Mouse (Mus musculus): ENCODE results near the gene Cntn6.

Cntn6 gene

GRCm38 (mm10) chr6:104492490-104493431, at the start of gene Cntn6:
Gene Cntn6 (plus strand): TSS chr6:104492790.
- DNase-seq (ENCODE audit: low spot score in 2 of 2), result no peak

GRCm38 (mm10) chr6:104443731-104444130, 48.9 kb upstream of the Cntn6 start:
- no peak for DNase-seq (ENCODE audit: low spot score in 2 of 2)

- no peak for DNase-seq (ENCODE audit: low spot score in 2 of 2)
These were observed 21.9 kb upstream of the Cntn6 start for GRCm38 (mm10) chr6:104470706-104471105.

DNA sequence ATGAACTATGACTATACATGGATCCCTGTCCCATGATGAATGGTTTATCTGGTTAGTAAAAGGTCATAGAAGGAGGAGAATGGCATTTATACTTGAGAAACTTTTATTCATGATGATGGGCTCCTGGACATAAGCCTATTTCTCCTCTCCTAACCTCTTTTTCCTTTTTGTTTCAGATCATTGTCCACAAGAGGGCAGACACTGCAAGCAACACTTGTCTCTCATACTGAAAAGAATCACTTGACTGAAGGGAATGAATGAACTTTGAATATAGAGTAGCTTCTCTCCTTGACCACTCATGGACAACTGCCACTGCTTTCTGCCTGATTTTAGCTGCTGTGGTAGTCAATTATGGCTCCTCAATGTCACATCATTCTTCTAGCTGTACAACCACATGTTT, 13.3 kb upstream of the Cntn6 start:
- DNase-seq (ENCODE audit: low spot score in 2 of 2), result no peak

DNA sequence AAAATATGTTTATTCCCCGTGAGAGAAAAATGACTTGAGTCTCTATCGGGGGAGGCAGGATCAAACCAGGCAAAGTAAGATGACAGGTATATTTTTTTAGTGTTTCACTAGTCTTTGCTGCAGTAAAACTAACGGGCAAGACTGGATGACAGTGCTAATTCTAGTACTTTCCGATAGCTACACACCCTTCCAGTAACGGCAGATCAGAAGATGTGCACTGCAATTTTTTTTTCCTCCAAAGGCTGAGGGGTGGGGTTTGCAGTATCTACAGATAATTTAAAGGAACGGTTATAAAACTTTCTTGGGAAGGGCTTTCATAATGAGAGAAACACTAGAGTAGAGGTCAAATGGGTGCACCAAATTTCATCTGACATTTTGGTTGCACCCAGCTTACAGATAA, 869 bp downstream of the Cntn6 start:
- DNase-seq (ENCODE audit: low spot score in 2 of 2), result no peak

DNA sequence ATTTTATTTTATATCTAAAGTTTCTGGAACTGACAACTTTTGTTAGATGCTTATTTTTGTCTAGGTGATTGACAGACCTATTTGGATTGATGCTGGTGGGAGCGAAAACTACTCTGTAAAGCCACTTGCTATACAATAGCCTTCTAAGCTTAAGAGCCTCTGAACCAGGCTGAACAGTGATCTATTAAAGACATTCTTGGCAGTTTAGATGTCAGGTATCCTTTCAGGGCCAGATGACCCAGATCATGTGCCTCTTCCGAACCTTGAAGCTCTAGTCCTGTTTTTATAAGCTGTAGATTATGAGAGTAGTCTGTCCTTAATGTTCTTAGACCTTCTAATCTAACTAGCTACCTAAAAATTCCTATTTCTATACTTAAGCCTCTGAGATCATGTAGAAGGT, 3.2 kb downstream of the Cntn6 start:
- DNase-seq (ENCODE audit: low spot score in 2 of 2), result no peak

DNA sequence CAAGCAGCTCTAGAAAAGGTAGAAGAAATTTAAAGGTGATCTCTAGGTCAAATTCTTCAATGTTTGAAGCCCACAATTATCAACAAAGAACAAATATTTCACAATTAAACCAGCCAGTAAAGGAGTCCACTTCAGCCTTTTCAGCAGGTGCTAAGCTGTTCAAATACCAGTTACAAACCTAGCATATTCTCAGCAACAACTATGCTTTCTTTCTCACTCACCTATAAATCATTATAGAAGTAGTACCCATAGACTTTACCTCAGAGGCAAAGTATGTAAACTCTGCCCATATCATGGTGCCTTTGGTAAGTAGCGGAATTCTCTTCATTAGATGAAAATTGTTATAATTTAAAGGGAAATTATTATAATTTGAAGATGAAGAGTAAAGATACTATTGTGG, 71.4 kb downstream of the Cntn6 start:
- DNase-seq (ENCODE audit: low spot score in 2 of 2), result no peak

DNA sequence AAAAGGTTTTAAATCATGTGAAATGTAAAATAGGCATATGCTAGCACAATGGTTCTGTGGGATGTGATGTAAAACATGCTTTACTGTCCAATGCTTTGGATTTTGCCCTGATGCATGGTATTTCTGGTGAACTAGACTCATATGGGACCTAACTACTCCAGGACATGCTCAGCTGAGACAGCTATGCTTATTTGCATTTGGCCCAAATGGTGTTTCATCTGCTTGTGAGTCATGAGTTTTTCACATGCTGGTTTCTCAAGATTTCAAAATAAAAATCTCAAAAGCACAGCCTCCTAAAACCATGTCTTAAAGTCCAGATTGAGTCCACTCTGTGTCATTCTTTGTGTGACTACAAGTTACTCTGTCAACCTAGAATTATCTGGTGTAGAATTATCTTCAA, 77.0 kb downstream of the Cntn6 start:
- no peak for DNase-seq (ENCODE audit: low spot score in 2 of 2)

DNA sequence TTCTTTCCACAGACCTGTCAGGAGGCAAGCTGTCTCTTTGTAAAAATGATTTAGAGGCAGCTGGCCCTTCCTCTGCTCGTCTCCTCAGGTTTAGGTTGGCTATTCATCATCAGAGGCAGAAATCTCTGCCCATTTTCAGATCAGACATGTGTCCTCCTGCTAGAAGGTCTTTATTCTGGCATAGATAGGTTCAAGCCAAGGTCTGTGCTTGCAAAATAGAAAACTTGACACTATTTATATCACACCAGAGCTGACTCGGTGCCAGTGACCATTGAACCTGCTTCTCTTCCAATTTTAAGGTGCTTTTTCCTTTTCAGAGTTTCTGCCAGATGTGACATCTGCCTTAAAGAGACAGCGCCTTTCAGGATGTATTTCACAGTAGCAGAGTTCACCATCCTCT, 95.4 kb downstream of the Cntn6 start:
- DNase-seq (ENCODE audit: low spot score in 2 of 2), result no peak

- DNase-seq (ENCODE audit: low spot score in 2 of 2), result no peak
These were observed 108.3 kb downstream of the Cntn6 start for GRCm38 (mm10) chr6:104600838-104601397.

- DNase-seq (ENCODE audit: low spot score in 2 of 2), result no peak
These were observed 110.3 kb downstream of the Cntn6 start for GRCm38 (mm10) chr6:104602894-104603293.

GRCm38 (mm10) chr6:104603371-104603770, 110.8 kb downstream of the Cntn6 start:
- DNase-seq (ENCODE audit: low spot score in 2 of 2), result no peak

- DNase-seq (ENCODE audit: low spot score in 2 of 2), result no peak
These were observed 112.6 kb downstream of the Cntn6 start for GRCm38 (mm10) chr6:104605214-104605613.

- no peak for DNase-seq (ENCODE audit: low spot score in 2 of 2)
These were observed 160.9 kb downstream of the Cntn6 start for GRCm38 (mm10) chr6:104653518-104653917.

GRCm38 (mm10) chr6:104668701-104669100, 176.1 kb downstream of the Cntn6 start:
- no peak for DNase-seq (ENCODE audit: low spot score in 2 of 2)

GRCm38 (mm10) chr6:104674249-104674648, 181.7 kb downstream of the Cntn6 start:
- no peak for DNase-seq (ENCODE audit: low spot score in 2 of 2)

DNA sequence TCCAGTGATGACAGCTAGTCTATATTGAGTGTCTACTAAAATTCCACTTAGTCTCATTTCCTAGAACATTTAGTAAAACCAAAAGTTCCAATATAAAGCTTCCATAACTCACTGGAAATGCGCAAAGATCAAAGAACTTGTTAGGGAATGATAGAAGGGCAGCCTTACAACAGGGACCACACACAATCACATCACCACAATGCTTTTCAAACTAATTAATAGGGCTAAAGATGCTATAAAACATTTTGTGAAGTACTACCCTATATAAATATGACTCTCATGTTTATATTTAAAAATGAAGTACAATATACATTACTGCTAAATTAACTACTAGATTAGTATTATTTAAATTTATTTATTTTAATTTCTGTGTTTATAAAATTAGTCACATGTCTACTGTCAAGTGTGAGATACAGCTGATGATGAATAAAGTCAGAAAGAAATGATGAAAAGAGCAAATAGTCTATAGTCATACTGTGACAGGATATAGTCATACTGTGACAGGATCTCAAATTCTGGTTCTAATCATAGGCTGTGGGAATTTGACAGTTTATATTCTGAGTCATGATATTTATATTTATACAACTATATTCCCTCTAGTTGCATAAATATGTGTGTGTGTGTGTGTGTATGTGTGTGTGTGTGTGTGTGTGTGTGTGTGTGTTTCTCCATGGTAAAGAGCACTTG, 187.4 kb downstream of the Cntn6 start:
- no peak for DNase-seq (ENCODE audit: low spot score in 2 of 2)

DNA sequence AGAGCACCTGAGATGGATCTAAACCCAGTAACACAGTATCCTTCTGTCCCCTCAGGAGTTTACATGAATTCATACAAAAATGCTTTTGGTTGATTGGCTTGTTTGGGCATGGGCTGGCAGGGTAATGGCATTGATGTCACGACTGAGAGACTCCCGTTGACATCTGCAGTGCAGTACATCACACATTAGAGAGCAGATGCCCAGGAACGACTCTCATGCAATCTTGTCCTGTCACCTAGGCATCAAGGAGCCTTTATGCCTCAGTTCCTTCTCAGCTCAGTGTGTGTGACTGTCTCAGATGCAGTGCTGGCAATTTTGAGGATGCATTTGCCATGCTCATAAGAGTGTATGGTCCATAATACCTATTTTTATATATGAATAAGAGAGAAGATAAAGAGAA, 195.4 kb downstream of the Cntn6 start:
- DNase-seq (ENCODE audit: low spot score in 2 of 2), result no peak

DNA sequence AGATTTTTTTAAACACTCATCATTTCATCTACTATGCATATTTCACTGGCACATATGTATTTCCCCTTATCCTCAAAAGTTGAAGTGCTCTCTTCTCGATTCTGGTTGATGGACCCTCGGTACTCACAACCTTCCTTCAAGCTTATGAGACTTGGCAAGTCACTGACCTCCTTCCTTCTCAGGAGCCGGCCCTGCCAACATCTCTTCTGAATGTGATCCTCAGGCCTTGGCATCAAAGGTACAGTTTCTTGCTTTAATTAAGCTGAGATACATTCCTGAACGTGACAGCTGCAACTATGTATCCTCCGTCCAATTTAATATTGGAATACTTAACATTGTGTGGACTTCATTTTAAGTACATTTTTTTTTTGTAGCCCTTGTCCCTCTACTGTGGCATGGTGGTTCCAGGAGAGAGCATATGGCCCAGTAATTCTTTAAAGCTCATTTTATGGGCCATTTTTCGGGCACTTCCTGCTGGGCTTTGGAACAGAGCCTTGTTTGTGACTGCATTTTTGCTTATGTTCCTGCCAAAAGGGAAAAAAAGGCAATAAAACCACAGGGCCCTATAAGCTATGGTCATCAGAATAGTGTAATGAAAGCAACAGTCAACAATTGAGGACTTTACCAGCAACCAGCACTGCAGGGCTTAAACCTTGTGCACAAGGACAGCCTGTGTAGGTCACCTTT, 196.0 kb downstream of the Cntn6 start:
- no peak for DNase-seq (ENCODE audit: low spot score in 2 of 2)

- no peak for DNase-seq (ENCODE audit: low spot score in 2 of 2)
These were observed 236.0 kb downstream of the Cntn6 start for GRCm38 (mm10) chr6:104728571-104728970.

DNA sequence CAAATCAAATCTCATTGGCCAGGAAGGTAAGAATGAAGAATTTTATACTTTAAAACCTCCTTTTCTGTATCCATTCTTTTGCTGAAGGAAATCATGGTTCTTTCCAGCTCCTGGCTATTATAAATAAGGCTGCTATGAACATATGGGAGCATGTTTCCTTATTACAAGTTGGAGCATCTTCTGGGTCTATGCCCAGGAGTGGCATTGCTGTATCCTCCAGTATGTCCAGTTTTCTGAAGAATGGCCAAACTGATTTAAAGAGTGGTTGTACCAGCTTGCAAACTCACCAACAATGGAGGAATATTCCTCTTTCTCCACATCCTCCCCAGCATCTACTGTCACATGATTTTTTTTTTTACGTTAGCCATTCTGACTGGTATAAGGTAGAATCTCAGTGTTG, 241.7 kb downstream of the Cntn6 start:
- DNase-seq (ENCODE audit: low spot score in 2 of 2), result no peak

DNA sequence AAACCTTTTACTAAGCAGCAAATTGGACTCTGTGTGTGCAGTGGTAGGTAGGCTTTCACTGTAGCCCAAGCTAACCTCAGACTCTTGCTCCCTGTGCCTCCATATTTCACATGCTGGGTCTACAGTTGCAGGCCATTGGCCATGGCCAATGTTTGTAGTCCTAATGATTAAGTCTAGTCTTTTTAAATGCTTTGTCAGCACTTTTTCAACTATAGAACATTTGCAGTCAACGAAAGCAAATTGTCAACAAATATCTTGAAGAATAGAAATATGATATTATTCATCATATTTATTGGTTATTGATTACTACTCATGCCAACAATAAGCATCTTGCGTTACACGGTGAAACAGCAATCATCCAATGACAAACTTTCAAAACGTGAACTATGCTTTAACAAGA, 246.4 kb downstream of the Cntn6 start:
- no peak for DNase-seq (ENCODE audit: low spot score in 2 of 2)

Measured in spleen, postnatal 10 days (tissue).